Mouse (Mus musculus): ENCODE measurements around the gene Zfp459. TPM values are rescaled to one million over a fixed set of nuclear protein-coding genes. Genes with fewer than 3 reads are reported as not detected.
"Not testable (repeated sequence)": the region's sequence is repeated elsewhere in the genome, so short reads cannot be mapped to it uniquely, and the experiment has no call there.

Gene Zfp459
- total and polyA plus RNA-seq, 2 experiments from 2014 or later, result 0.63 to 0.78 TPM

- not testable (repeated sequence) for H3K4me1 ChIP-seq (ENCODE audit: insufficient read depth, low read length); H3K27ac ChIP-seq; H3K27me3 ChIP-seq (ENCODE audit: insufficient read depth, low read length); H3K9ac ChIP-seq (replicated peaks; ENCODE audit: low read length); H3K36me3 ChIP-seq (ENCODE audit: insufficient read depth, low read length); H3K9me3 ChIP-seq (ENCODE audit: low read length)
- Histone ChIP-seq H3K4me3 (ENCODE audit: low read length) (peak within 1 kb of the TSS; percentile 36), H3K4me2 (ENCODE audit: low read depth, low read length) (peak within 1 kb of the TSS; percentile 56)
- DNase-seq (ENCODE audit: low spot score), result peak; percentile 66
- 18% methylated on average over 13 of the region's 15 CpGs for WGBS
- ATAC-seq, result peak; percentile 84
These were observed 45.9 kb downstream of the Zfp459 start, which contains the start of the genes Gm28041 and Zfp456 for GRCm38 (mm10) chr13:67375050-67375911. Gene Gm28041 (minus strand): TSS chr13:67375733. Gene Zfp456 (minus strand): TSS chr13:67375810.

DNA sequence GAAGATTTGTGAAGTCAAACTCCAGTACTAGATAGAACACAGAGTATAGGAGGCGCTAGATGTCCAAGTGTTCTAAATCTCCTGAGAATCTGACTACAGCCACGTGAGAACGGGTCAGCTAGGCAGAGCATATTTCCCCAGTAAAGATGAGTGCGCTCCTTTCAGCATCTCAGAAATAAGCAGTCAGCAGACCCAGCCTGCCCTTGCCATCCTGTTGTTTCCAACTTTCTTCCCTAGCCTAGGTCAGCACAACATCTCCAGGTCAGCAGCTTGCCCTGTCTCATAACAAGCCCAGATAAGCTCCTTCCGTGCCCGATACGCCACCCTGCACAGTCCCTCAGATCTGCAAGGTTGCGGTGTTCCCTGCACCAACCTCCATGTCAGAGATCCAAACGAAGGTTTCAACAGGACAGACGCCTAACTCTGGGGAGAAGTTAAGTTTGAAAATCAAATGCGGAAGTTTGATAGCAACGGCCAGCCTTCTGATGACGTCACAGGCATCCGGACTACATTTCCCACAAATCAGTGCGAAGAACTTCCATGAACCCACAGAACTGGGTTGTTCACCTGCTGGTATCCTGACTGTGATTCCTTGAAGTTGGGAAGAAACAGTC is 61.0 kb downstream of the Zfp459 start, which contains the start of the genes Gm28044 and Zfp953:
Gene Gm28044, minus strand, starts transcription at position 406 of the 614 bp plus-strand sequence.
Gene Zfp953, minus strand, starts transcription at position 475 of the 614 bp plus-strand sequence.
- Histone ChIP-seq H3K4me3 (ENCODE audit: low read length) (peak within 1 kb of the TSS; percentile 73), H3K9me3 (ENCODE audit: low read length) (no peaks in the 10 kb centered on the region), H3K36me3 (ENCODE audit: insufficient read depth, low read length) (no peaks in the 10 kb centered on the region), H3K27ac (peak within 1 kb of the TSS; percentile 67; the same call in 1 of the 2 replicates), H3K9ac (replicated peaks; ENCODE audit: low read length) (peak within 1 kb of the TSS; percentile 52), H3K4me2 (ENCODE audit: low read depth, low read length) (peak within 1 kb of the TSS; percentile 81), H3K4me1 (ENCODE audit: insufficient read depth, low read length) (no peaks in the 10 kb centered on the region), H3K27me3 (ENCODE audit: insufficient read depth, low read length) (no peaks in the 10 kb centered on the region)
- peak; percentile 38 for TF ChIP-seq CTCF (IDR thresholded peaks at IDR 0.05; ENCODE audit: low read depth)
- DNase-seq (ENCODE audit: low spot score) (peak; percentile 95), ATAC-seq (peak; percentile 95)
- WGBS, result 0% methylated on average over 15 of the region's 15 CpGs

Other genes with a start within 250 kb of the Zfp459 start
- 3.0 and 7.3 TPM in 2 replicates for gene Rsl1, start 248.2 kb downstream of the Zfp459 start, total RNA-seq (2014; rRNA removed)
- gene Rsl1, start 248.2 kb downstream of the Zfp459 start, polyA plus RNA-seq (2015; fragmentation: Nextera tagmentation; extraction: Ambion mirVana), result 2.3 and 2.8 TPM in 2 replicates
- gene Zfp455, start 226.9 kb downstream of the Zfp459 start, total RNA-seq (2014; rRNA removed), result 0.79 and 1.0 TPM in 2 replicates
- 0.80 and 1.6 TPM in 2 replicates for gene Zfp455, start 226.9 kb downstream of the Zfp459 start, polyA plus RNA-seq (2015; fragmentation: Nextera tagmentation; extraction: Ambion mirVana)
- 5.2 and 11.1 TPM in 2 replicates for gene Zfp458, start 143.0 kb downstream of the Zfp459 start, total RNA-seq (2014; rRNA removed)
- 3.2 and 4.3 TPM in 2 replicates for gene Zfp458, start 143.0 kb downstream of the Zfp459 start, polyA plus RNA-seq (2015; fragmentation: Nextera tagmentation; extraction: Ambion mirVana)
- 1.6 and 3.7 TPM in 2 replicates for gene Zfp457, start 114.9 kb downstream of the Zfp459 start, total RNA-seq (2014; rRNA removed)
- 0.73 and 0.81 TPM in 2 replicates for gene Zfp457, start 114.9 kb downstream of the Zfp459 start, polyA plus RNA-seq (2015; fragmentation: Nextera tagmentation; extraction: Ambion mirVana)
- 2.5 and 4.1 TPM in 2 replicates for gene Zfp595, start 88.8 kb downstream of the Zfp459 start, total RNA-seq (2014; rRNA removed)
- 0.66 and 0.84 TPM in 2 replicates for gene Zfp595, start 88.8 kb downstream of the Zfp459 start, polyA plus RNA-seq (2015; fragmentation: Nextera tagmentation; extraction: Ambion mirVana)
- gene Gm28044, start 60.9 kb downstream of the Zfp459 start, total RNA-seq (2014; rRNA removed), result not detected in 2 replicates
- gene Gm28044, start 60.9 kb downstream of the Zfp459 start, polyA plus RNA-seq (2015; fragmentation: Nextera tagmentation; extraction: Ambion mirVana), result 0.51 TPM in 1 of 2 replicates, not detected in the other
- gene Zfp953, start 60.8 kb downstream of the Zfp459 start, total RNA-seq (2014; rRNA removed), result 0.43 and 0.84 TPM in 2 replicates
- gene Zfp953, start 60.8 kb downstream of the Zfp459 start, polyA plus RNA-seq (2015; fragmentation: Nextera tagmentation; extraction: Ambion mirVana), result 0.23 and 0.24 TPM in 2 replicates
- gene Gm28041, start 45.7 kb downstream of the Zfp459 start, total RNA-seq (2014; rRNA removed), result not detected in 2 replicates
- not detected in 2 replicates for gene Gm28041, start 45.7 kb downstream of the Zfp459 start, polyA plus RNA-seq (2015; fragmentation: Nextera tagmentation; extraction: Ambion mirVana)
- 0.14 and 0.37 TPM in 2 replicates for gene Zfp456, start 45.6 kb downstream of the Zfp459 start, total RNA-seq (2014; rRNA removed)
- gene Zfp456, start 45.6 kb downstream of the Zfp459 start, polyA plus RNA-seq (2015; fragmentation: Nextera tagmentation; extraction: Ambion mirVana), result 0.24 and 0.33 TPM in 2 replicates
- gene Zfp429, start 21.6 kb downstream of the Zfp459 start, total RNA-seq (2014; rRNA removed), result 1.3 and 2.9 TPM in 2 replicates
- 1.0 and 2.1 TPM in 2 replicates for gene Zfp429, start 21.6 kb downstream of the Zfp459 start, polyA plus RNA-seq (2015; fragmentation: Nextera tagmentation; extraction: Ambion mirVana)
- gene Zfp874a, start 30.2 kb upstream of the Zfp459 start, total RNA-seq (2014; rRNA removed), result 4.0 and 12.6 TPM in 2 replicates
- 3.5 and 3.9 TPM in 2 replicates for gene Zfp874a, start 30.2 kb upstream of the Zfp459 start, polyA plus RNA-seq (2015; fragmentation: Nextera tagmentation; extraction: Ambion mirVana)
- gene Zfp874b, start 62.8 kb upstream of the Zfp459 start, total RNA-seq (2014; rRNA removed), result 9.7 and 12.7 TPM in 2 replicates
- 2.0 and 2.4 TPM in 2 replicates for gene Zfp874b, start 62.8 kb upstream of the Zfp459 start, polyA plus RNA-seq (2015; fragmentation: Nextera tagmentation; extraction: Ambion mirVana)
- 3.0 and 3.6 TPM in 2 replicates for gene Zfp58, start 79.1 kb upstream of the Zfp459 start, total RNA-seq (2014; rRNA removed)
- 3.7 and 4.4 TPM in 2 replicates for gene Zfp58, start 79.1 kb upstream of the Zfp459 start, polyA plus RNA-seq (2015; fragmentation: Nextera tagmentation; extraction: Ambion mirVana)
- not detected in 2 replicates for gene Gm26965, start 104.7 kb upstream of the Zfp459 start, total RNA-seq (2014; rRNA removed)
- gene Gm26965, start 104.7 kb upstream of the Zfp459 start, polyA plus RNA-seq (2015; fragmentation: Nextera tagmentation; extraction: Ambion mirVana), result 0.45 TPM in 1 of 2 replicates, not detected in the other
- gene Zfp87, start 104.8 kb upstream of the Zfp459 start, total RNA-seq (2014; rRNA removed), result 22.8 and 23.4 TPM in 2 replicates
- gene Zfp87, start 104.8 kb upstream of the Zfp459 start, polyA plus RNA-seq (2015; fragmentation: Nextera tagmentation; extraction: Ambion mirVana), result 27.0 and 33.3 TPM in 2 replicates
- 14.3 and 23.1 TPM in 2 replicates for gene Zfp748, start 132.4 kb upstream of the Zfp459 start, total RNA-seq (2014; rRNA removed)
- 7.6 and 7.8 TPM in 2 replicates for gene Zfp748, start 132.4 kb upstream of the Zfp459 start, polyA plus RNA-seq (2015; fragmentation: Nextera tagmentation; extraction: Ambion mirVana)
- gene Zfp729b, start 188.3 kb upstream of the Zfp459 start, total RNA-seq (2014; rRNA removed), result 4.1 and 5.2 TPM in 2 replicates
- 3.1 and 3.3 TPM in 2 replicates for gene Zfp729b, start 188.3 kb upstream of the Zfp459 start, polyA plus RNA-seq (2015; fragmentation: Nextera tagmentation; extraction: Ambion mirVana)
- gene Gm49345, start 216.4 kb upstream of the Zfp459 start, total RNA-seq (2014; rRNA removed), result not detected in 2 replicates
- 1.7 and 2.0 TPM in 2 replicates for gene Gm49345, start 216.4 kb upstream of the Zfp459 start, polyA plus RNA-seq (2015; fragmentation: Nextera tagmentation; extraction: Ambion mirVana)
- gene Zfp729a, start 216.4 kb upstream of the Zfp459 start, total RNA-seq (2014; rRNA removed), result 3.9 and 4.0 TPM in 2 replicates
- 1.9 and 3.3 TPM in 2 replicates for gene Zfp729a, start 216.4 kb upstream of the Zfp459 start, polyA plus RNA-seq (2015; fragmentation: Nextera tagmentation; extraction: Ambion mirVana)